8 mouse cellular contexts compared by ENCODE assay signal in genomic region chr2:29869646-29870451, GRCm38 (mm10). TPM values are rescaled to one million over a fixed set of nuclear protein-coding genes. Genes with fewer than 3 reads are reported as not detected.
DNase-seq lines count a peak whose midpoint lies in the region; ATAC-seq lines count a peak whose summit lies in the region.

No protein-coding gene starts in this region.

- WGBS in heart, embryonic 10.5 days: 3% methylated on average over 17 of the region's 17 CpGs
- 3% methylated on average over 17 of the region's 17 CpGs for WGBS in limb, embryonic 12.5 days
- WGBS in midbrain, embryonic 15.5 days: 5% methylated on average over 17 of the region's 17 CpGs

- DNase-seq in ovary, postnatal 36 days (ENCODE audit: low spot score): peak; percentile 15
- DNase-seq in ovary, postnatal 10 days (ENCODE audit: low spot score): no peak
- peak; percentile 60 for DNase-seq in embryo, embryonic 10.5 days (ENCODE audit: low spot score)
- DNase-seq in heart, embryonic 10.5 days (ENCODE audit: low spot score): peak; percentile 92
- DNase-seq in urinary bladder, postnatal 25 days (ENCODE audit: low spot score): peak; percentile 15
- DNase-seq in right cerebral cortex, adult 2 months (ENCODE audit: low spot score in 2 of 2): no peak

- peaks cover 29% of the 10 kb centered on the region for H3K4me1 ChIP-seq in heart, embryonic 10.5 days
- peaks cover 15% of the 10 kb centered on the region for H3K4me1 ChIP-seq in limb, embryonic 12.5 days (replicated peaks)
- H3K4me1 ChIP-seq in midbrain, embryonic 15.5 days: peaks cover 19% of the 10 kb centered on the region

- peak overlapping the region; percentile 71 for H3K4me3 ChIP-seq in heart, embryonic 10.5 days
- H3K4me3 ChIP-seq in limb, embryonic 12.5 days (replicated peaks): peak overlapping the region; percentile 57
- peak overlapping the region; percentile 51 for H3K4me3 ChIP-seq in midbrain, embryonic 15.5 days

- H3K4me2 ChIP-seq in limb, embryonic 12.5 days: peak overlapping the region; percentile 93
- peak overlapping the region; percentile 77 for H3K4me2 ChIP-seq in midbrain, embryonic 15.5 days

- peak overlapping the region; percentile 71 for H3K9ac ChIP-seq in limb, embryonic 12.5 days (replicated peaks)
- peak overlapping the region; percentile 56 for H3K9ac ChIP-seq in midbrain, embryonic 15.5 days

- peak overlapping the region; percentile 90 for H3K27ac ChIP-seq in heart, embryonic 10.5 days
- 0 out of 2 replicates have a peak overlapping the region, but pooled peaks have one; percentile 54 for H3K27ac ChIP-seq in limb, embryonic 12.5 days
- H3K27ac ChIP-seq in midbrain, embryonic 15.5 days: peak overlapping the region; percentile 78

- H3K27me3 ChIP-seq in heart, embryonic 10.5 days (ENCODE audit: insufficient read depth, poor library complexity, severe bottlenecking): peaks cover 17% of the 10 kb centered on the region
- H3K27me3 ChIP-seq in limb, embryonic 12.5 days: no peaks in the 10 kb centered on the region
- H3K27me3 ChIP-seq in midbrain, embryonic 15.5 days (replicated peaks): no peaks in the 10 kb centered on the region

- no peaks in the 10 kb centered on the region for H3K9me3 ChIP-seq in heart, embryonic 10.5 days
- no peaks in the 10 kb centered on the region for H3K9me3 ChIP-seq in limb, embryonic 12.5 days
- no peaks in the 10 kb centered on the region for H3K9me3 ChIP-seq in midbrain, embryonic 15.5 days

- no peak; the same call in 1 of the 2 replicates for ATAC-seq in limb, embryonic 12.5 days (ENCODE audit: insufficient number of reproducible peaks, insufficient read depth, low FRiP score, low TSS enrichment, low read depth)
- peak; percentile 38 for ATAC-seq in midbrain, embryonic 15.5 days (replicated peaks)

- H3K36me3 ChIP-seq in heart, embryonic 10.5 days: peaks cover 16% of the 10 kb centered on the region
- no peaks in the 10 kb centered on the region for H3K36me3 ChIP-seq in limb, embryonic 12.5 days
- H3K36me3 ChIP-seq in midbrain, embryonic 15.5 days (replicated peaks): no peaks in the 10 kb centered on the region

RNA-seq across cellular contexts. Expression of gene Cercam, which starts 0.9 kb away (rescaled TPM):
- polyA plus RNA-seq in heart, embryonic 10.5 days (2016; fragmentation: Nextera tagmentation; extraction: Ambion mirVana): 22.8 and 26.7 TPM in 2 replicates
- 15.1 and 18.3 TPM in 2 replicates for polyA plus RNA-seq in limb, embryonic 12.5 days (2016; fragmentation: Nextera tagmentation; extraction: Ambion mirVana)
- polyA plus RNA-seq in midbrain, embryonic 15.5 days (2015; fragmentation: Nextera tagmentation; extraction: Ambion mirVana): 18.1 and 19.0 TPM in 2 replicates

RNA-seq across cellular contexts. Expression of gene Odf2, which starts 19.2 kb away (rescaled TPM):
- polyA plus RNA-seq in heart, embryonic 10.5 days (2016; fragmentation: Nextera tagmentation; extraction: Ambion mirVana): 77.8 and 82.6 TPM in 2 replicates
- polyA plus RNA-seq in limb, embryonic 12.5 days (2016; fragmentation: Nextera tagmentation; extraction: Ambion mirVana): 88.5 and 101 TPM in 2 replicates
- 67.3 and 75.9 TPM in 2 replicates for polyA plus RNA-seq in midbrain, embryonic 15.5 days (2015; fragmentation: Nextera tagmentation; extraction: Ambion mirVana)

RNA-seq across cellular contexts. Expression of gene Urm1, which starts 50.0 kb away (rescaled TPM):
- 18.4 and 19.1 TPM in 2 replicates for polyA plus RNA-seq in heart, embryonic 10.5 days (2016; fragmentation: Nextera tagmentation; extraction: Ambion mirVana)
- polyA plus RNA-seq in limb, embryonic 12.5 days (2016; fragmentation: Nextera tagmentation; extraction: Ambion mirVana): 21.1 and 22.0 TPM in 2 replicates
- 20.9 and 28.3 TPM in 2 replicates for polyA plus RNA-seq in midbrain, embryonic 15.5 days (2015; fragmentation: Nextera tagmentation; extraction: Ambion mirVana)

Comparison
In these comparisons a context has a peak if more than half of its experiments do, and no peak if none do; other contexts are left out.
1. DNase-seq: peak in ovary, postnatal 36 days (single experiment), embryo, embryonic 10.5 days (single experiment), heart, embryonic 10.5 days (single experiment) and urinary bladder, postnatal 25 days (single experiment); none in ovary, postnatal 10 days (single experiment) and right cerebral cortex, adult 2 months (0 of 2).
2. Peak in every context shown above with its lines, with median percentiles within 50 percentile points of each other: H3K27ac ChIP-seq and H3K4me3 ChIP-seq.